Mouse (Mus musculus): ENCODE data around the gene Ccdc88a. TPM values are rescaled to one million over a fixed set of nuclear protein-coding genes. Genes with fewer than 3 reads are reported as not detected.

Gene Ccdc88a
- 0.48 TPM for polyA plus RNA-seq (2017; shearing (Covaris generic))

DNA sequence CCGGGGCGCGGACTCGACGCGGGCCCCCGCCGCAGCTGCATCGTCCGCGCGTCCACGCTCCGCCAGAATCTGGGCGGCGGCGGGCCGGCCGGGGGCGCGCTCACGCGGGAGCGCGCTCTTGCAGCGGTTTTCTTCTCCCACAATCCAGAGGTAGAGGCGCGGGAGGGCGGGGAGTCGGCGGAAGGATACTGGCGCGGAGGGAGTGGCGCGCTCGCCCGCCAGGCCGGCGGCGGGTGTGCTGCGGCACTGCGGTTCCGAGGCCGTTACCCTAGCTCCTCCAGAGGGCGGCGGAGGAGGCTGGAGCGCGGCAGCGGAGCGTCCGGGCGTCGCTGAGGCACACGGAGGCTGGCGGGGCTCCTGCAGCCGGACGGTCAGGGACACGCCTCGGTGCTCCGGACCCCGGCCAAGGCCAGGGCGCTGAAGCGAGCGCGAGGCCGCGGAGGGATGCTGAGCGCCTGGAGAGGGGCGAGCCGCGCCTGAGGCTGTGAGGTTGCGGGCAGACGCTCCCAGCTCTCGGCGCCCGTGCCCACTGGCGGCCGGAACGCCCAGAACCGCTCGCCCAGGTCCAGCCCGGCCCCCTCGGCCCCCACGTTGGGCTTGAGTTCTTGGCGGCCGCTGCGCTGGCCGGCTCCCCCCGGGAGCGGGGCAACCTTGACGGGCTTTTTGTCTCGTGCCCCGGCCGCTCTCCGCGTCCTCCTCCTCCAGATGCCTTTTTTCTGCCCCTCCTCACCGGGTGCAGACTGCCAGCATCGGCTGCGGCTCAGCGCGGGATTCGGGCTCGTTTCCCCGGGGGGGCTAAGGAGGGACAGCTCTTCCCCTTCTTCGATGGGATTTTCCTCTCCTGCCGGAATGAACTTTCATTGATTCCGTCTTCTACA lies at the start of gene Ccdc88a:
Gene Ccdc88a (plus strand): TSS at position 263 of the 878 bp plus-strand sequence.

DNA sequence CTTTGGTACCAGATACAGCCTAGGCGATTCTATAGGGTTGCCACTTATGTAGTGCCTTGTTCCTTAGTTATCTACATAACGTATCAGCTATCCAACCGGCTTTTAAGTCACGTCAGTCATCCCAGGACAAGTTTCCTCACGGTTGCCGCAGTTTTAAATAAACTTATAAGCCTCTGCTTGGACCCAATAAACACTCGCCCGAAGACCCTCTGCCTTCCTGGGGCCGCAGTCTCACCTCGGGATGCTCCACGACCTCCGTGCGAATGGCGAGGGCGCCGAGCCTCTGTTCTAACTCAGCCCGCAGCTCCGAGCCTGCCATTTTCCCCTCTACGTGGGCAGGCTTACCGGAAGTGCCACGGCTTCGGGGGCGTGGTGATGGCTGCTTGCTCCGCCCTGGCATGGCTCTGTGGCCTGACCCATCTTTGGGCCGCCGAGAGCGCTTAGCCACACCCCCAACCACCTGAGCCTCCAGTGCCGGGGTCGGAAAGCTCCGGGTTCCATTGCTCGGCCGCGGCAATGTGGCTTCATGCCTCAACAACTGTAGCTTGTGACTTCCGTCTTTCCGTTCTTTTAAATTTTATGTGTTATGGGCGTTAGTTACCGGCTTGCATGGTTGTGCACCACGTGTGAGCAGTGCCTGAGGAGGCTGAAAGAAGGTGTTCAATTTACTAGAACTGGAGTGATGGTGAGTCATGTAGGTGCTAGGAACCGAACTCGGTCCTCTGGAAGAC lies 141.4 kb downstream of the Ccdc88a start, which contains the start of gene Prorsd1:
Gene Prorsd1 (minus strand): TSS at position 352 of the 731 bp plus-strand sequence.

DNA sequence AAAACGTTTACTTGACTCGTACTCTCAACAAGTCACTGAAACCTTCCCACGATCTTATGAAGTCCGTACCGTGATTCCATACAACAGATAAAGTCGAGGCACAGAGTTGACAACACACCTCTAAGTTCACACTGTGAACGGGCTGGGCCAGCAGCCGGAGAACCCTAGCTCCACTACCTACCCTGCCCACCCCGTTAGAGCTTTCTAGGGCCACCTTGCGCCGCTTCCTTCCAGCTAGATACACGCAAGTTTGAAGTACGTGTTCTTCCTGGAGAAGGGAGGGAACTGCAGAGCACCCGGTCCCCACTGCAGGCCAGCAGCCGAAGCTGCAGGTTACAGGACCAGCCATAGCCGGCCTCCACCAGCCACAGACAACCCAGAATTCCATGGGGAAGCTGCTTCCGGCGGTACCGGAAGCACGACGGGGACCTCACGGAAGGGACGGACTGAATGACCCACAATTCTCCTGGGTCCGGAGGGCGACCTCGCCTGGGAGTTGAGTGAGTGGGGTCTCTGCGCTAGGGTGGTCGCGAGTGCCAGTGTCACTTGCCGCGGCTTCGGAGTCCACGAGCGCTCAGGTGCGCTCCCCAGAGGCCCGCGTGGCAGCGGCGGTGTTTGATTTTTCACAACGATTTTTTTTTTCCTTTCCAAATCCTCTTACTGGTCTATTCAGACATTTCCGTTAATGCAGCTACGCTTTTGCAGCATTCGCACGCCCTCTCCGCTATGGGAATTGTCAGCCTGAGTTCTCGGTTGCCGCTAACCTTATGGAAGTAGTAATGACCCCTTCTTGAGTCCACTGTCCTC lies 152.7 kb downstream of the Ccdc88a start, which contains the start of gene Mtif2:
Gene Mtif2 (plus strand): TSS at position 421 of the 807 bp plus-strand sequence.

DNA sequence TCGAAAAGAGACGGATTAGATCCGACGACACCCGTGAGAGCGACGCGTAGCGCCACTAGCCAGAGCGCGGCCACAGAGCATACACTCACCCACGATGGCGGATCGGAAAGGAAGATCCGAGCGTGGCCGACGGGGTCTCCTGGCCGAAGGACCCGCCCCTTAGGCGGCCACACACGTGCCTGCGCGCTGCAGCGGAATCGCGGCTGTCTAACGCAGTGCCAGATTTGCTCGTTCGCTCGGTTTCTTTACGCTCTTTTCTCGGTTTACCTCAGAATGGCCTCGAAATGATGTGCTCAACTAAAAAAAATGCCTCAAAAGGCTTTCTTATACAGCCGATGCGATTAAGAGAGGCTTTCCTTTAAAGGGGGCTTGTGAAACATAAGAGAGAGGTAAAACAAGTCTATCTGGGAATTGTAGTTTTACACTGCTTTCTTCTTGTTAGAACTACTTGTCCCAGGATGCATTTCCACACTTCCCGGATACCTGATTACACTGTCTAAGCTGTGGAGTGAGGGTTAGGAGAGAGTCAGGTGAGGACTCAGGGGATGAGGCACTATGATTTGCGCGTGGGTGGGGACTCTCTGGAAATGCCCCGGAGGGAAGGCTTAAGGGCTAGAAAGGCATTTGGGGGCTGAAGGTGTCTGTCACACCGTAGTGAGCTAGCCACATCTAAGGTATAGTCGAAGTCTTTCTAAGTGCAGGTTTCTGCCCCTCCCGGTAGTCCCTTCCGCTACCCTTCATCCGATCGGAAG lies 174.5 kb downstream of the Ccdc88a start, which contains the start of the genes Clhc1 and Rps27a:
Gene Clhc1 (plus strand): TSS at position 199 of the 752 bp plus-strand sequence.
Gene Rps27a (minus strand): TSS at position 358 of the 752 bp plus-strand sequence.

Other genes starting within 250 kb of the Ccdc88a start
- gene Pnpt1, start 242.9 kb upstream of the Ccdc88a start, polyA plus RNA-seq (2017; shearing (Covaris generic)): 48.7 TPM
- gene Ppp4r3b, start 200.8 kb upstream of the Ccdc88a start, polyA plus RNA-seq (2017; shearing (Covaris generic)): 200 TPM
- gene Cfap36, start 126.2 kb upstream of the Ccdc88a start, polyA plus RNA-seq (2017; shearing (Covaris generic)): 44.1 TPM
- gene Prorsd1, start 141.4 kb downstream of the Ccdc88a start, polyA plus RNA-seq (2017; shearing (Covaris generic)): 43.3 TPM
- gene Mtif2, start 152.8 kb downstream of the Ccdc88a start, polyA plus RNA-seq (2017; shearing (Covaris generic)): 63.5 TPM
- gene Clhc1, start 174.3 kb downstream of the Ccdc88a start, polyA plus RNA-seq (2017; shearing (Covaris generic)): 1.5 TPM
- 539 TPM for gene Rps27a, start 174.5 kb downstream of the Ccdc88a start, polyA plus RNA-seq (2017; shearing (Covaris generic))